Comparison of ENCODE assay signal across 14 mouse cellular contexts in the genomic region with DNA sequence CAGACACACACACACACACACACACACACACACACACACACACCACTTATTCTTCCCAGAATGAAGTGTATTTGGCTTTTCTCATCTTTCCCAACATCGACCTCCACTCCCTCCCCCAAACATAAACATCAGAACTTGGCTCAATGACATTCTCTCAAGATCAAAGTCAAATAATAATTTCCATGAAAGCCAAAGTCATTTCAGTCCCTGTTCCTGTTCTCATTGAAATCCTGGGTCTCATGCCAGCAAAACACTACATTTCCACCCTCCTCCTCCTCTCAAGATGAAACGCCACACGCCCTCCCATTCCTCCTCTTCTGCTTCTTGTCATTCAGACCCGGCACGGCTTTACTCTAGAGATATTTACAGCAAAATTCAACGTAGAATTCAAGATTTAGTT.
DNase-seq lines count a peak whose midpoint lies in the region; ATAC-seq and TF ChIP-seq lines count a peak whose summit lies in the region.
"Had no signal": no experiment of that assay in that cellular context is flagged by ENCODE, and none has a peak within 500 bp of the region (broad histone marks: within the 10 kb centered on the region; RNA-seq: fewer than 3 reads in every experiment).

No protein-coding gene starts in this region.

- no peaks in the 10 kb centered on the region for H3K36me3 ChIP-seq in hindbrain, postnatal 0 days (ENCODE audit: insufficient read depth, low read length)
- H3K36me3 ChIP-seq in hindbrain, embryonic 13.5 days, result no peaks in the 10 kb centered on the region
- H3K36me3 ChIP-seq in midbrain, embryonic 14.5 days (ENCODE audit: control insufficient read depth, insufficient read depth, low read length), result no peaks in the 10 kb centered on the region
- H3K36me3 ChIP-seq in midbrain, embryonic 16.5 days (ENCODE audit: control insufficient read depth, insufficient read depth, low read length), result no peaks in the 10 kb centered on the region
- no peaks in the 10 kb centered on the region for H3K36me3 ChIP-seq in lung, embryonic 14.5 days (ENCODE audit: insufficient read depth)
- no peaks in the 10 kb centered on the region for H3K36me3 ChIP-seq in stomach, embryonic 16.5 days (ENCODE audit: control insufficient read depth, insufficient read depth, low read length)

- 40% methylated on average over 6 of the region's 6 CpGs for WGBS in hindbrain, postnatal 0 days
- WGBS in hindbrain, embryonic 13.5 days, result 64% methylated on average over 6 of the region's 6 CpGs
- WGBS in midbrain, embryonic 14.5 days, result 37% methylated on average over 6 of the region's 6 CpGs
- 54% methylated on average over 6 of the region's 6 CpGs for WGBS in midbrain, embryonic 16.5 days
- 5% methylated on average over 6 of the region's 6 CpGs for WGBS in lung, embryonic 14.5 days
- WGBS in stomach, embryonic 16.5 days, result 14% methylated on average over 6 of the region's 6 CpGs

- no peak overlapping the region for H3K4me2 ChIP-seq in hindbrain, postnatal 0 days (ENCODE audit: low read depth, low read length)
- H3K4me2 ChIP-seq in hindbrain, embryonic 13.5 days, result no peak overlapping the region
- H3K4me2 ChIP-seq in midbrain, embryonic 14.5 days (ENCODE audit: low read length), result no peak overlapping the region
- H3K4me2 ChIP-seq in midbrain, embryonic 16.5 days (ENCODE audit: low read length), result no peak overlapping the region
- peak overlapping the region; percentile 36 for H3K4me2 ChIP-seq in lung, embryonic 14.5 days
- H3K4me2 ChIP-seq in stomach, embryonic 16.5 days (ENCODE audit: low read depth, low read length), result 0 out of 2 replicates have a peak overlapping the region, but pooled peaks have one; percentile 25

- ATAC-seq in hindbrain, postnatal 0 days, result no peak
- no peak for ATAC-seq in hindbrain, embryonic 13.5 days (ENCODE audit: low FRiP score)
- no peak for ATAC-seq in midbrain, embryonic 14.5 days (ENCODE audit: low FRiP score, low TSS enrichment)
- no peak for ATAC-seq in midbrain, embryonic 16.5 days
- ATAC-seq in lung, embryonic 14.5 days (ENCODE audit: insufficient read depth), result peak; percentile 81
- ATAC-seq in stomach, embryonic 16.5 days (ENCODE audit: insufficient read depth, low FRiP score), result no peak; the same call in 1 of the 2 replicates
- no peak for ATAC-seq in erythroid progenitor cell, adult 5-6 weeks (replicated peaks; ENCODE audit: low FRiP score, poor library complexity, severe bottlenecking)
- ATAC-seq: Patski had no signal

- no peaks in the 10 kb centered on the region for H3K9me3 ChIP-seq in hindbrain, postnatal 0 days (ENCODE audit: low read length)
- H3K9me3 ChIP-seq in hindbrain, embryonic 13.5 days, result no peaks in the 10 kb centered on the region
- H3K9me3 ChIP-seq in midbrain, embryonic 14.5 days (ENCODE audit: control insufficient read depth, low read length), result no peaks in the 10 kb centered on the region
- H3K9me3 ChIP-seq in midbrain, embryonic 16.5 days (replicated peaks; ENCODE audit: control insufficient read depth, low read length, poor library complexity, severe bottlenecking), result no peaks in the 10 kb centered on the region
- H3K9me3 ChIP-seq in lung, embryonic 14.5 days (ENCODE audit: low read depth, low read length), result no peaks in the 10 kb centered on the region
- H3K9me3 ChIP-seq in stomach, embryonic 16.5 days (replicated peaks; ENCODE audit: control insufficient read depth, low read length), result no peaks in the 10 kb centered on the region

- H3K27ac ChIP-seq in hindbrain, postnatal 0 days, result no peak overlapping the region
- H3K27ac ChIP-seq in hindbrain, embryonic 13.5 days, result no peak overlapping the region
- H3K27ac ChIP-seq in midbrain, embryonic 14.5 days (replicated peaks; ENCODE audit: low read depth, low read length), result no peak overlapping the region
- H3K27ac ChIP-seq in midbrain, embryonic 16.5 days (ENCODE audit: low read length), result no peak overlapping the region
- H3K27ac ChIP-seq in lung, embryonic 14.5 days (ENCODE audit: low read depth), result peak overlapping the region; percentile 30; the same call in 1 of the 2 replicates
- H3K27ac ChIP-seq in stomach, embryonic 16.5 days (ENCODE audit: low read length), result no peak overlapping the region

- no peak overlapping the region for H3K9ac ChIP-seq in hindbrain, postnatal 0 days (replicated peaks; ENCODE audit: low read length)
- H3K9ac ChIP-seq in hindbrain, embryonic 13.5 days, result no peak overlapping the region
- H3K9ac ChIP-seq in midbrain, embryonic 14.5 days (replicated peaks; ENCODE audit: low read length), result no peak overlapping the region
- H3K9ac ChIP-seq in midbrain, embryonic 16.5 days (ENCODE audit: low read depth, low read length), result no peak overlapping the region
- H3K9ac ChIP-seq in lung, embryonic 14.5 days, result no peak overlapping the region
- no peak overlapping the region for H3K9ac ChIP-seq in stomach, embryonic 16.5 days (ENCODE audit: low read length)

- no peaks in the 10 kb centered on the region for H3K4me1 ChIP-seq in hindbrain, postnatal 0 days (ENCODE audit: insufficient read depth, low read length)
- H3K4me1 ChIP-seq in hindbrain, embryonic 13.5 days (replicated peaks), result peaks cover 11% of the 10 kb centered on the region
- H3K4me1 ChIP-seq in midbrain, embryonic 14.5 days (ENCODE audit: control insufficient read depth, insufficient read depth, low read length), result peaks cover 7% of the 10 kb centered on the region
- peaks cover 13% of the 10 kb centered on the region for H3K4me1 ChIP-seq in midbrain, embryonic 16.5 days (ENCODE audit: control insufficient read depth, insufficient read depth, low read length)
- peaks cover 8% of the 10 kb centered on the region; the same call in 1 of the 2 replicates for H3K4me1 ChIP-seq in lung, embryonic 14.5 days (ENCODE audit: insufficient read depth)
- 0 out of 2 replicates have a peak, but pooled peaks cover 3% of the 10 kb centered on the region for H3K4me1 ChIP-seq in stomach, embryonic 16.5 days (ENCODE audit: control insufficient read depth, insufficient read depth, low read length)

- H3K4me3 ChIP-seq in hindbrain, postnatal 0 days (ENCODE audit: low read length), result no peak overlapping the region
- H3K4me3 ChIP-seq in hindbrain, embryonic 13.5 days, result no peak overlapping the region
- no peak overlapping the region for H3K4me3 ChIP-seq in midbrain, embryonic 14.5 days (replicated peaks; ENCODE audit: low read depth, low read length)
- no peak overlapping the region for H3K4me3 ChIP-seq in midbrain, embryonic 16.5 days (ENCODE audit: low read depth, low read length)
- no peak overlapping the region for H3K4me3 ChIP-seq in lung, embryonic 14.5 days (ENCODE audit: low read depth, low read length)
- 0 out of 2 replicates have a peak overlapping the region, but pooled peaks have one; percentile 4 for H3K4me3 ChIP-seq in stomach, embryonic 16.5 days (replicated peaks; ENCODE audit: low read length)

- H3K27me3 ChIP-seq in hindbrain, postnatal 0 days (ENCODE audit: insufficient read depth, low read length), result no peaks in the 10 kb centered on the region
- no peaks in the 10 kb centered on the region for H3K27me3 ChIP-seq in hindbrain, embryonic 13.5 days
- H3K27me3 ChIP-seq in midbrain, embryonic 14.5 days (ENCODE audit: control insufficient read depth, insufficient read depth, low read length), result no peaks in the 10 kb centered on the region
- no peaks in the 10 kb centered on the region for H3K27me3 ChIP-seq in midbrain, embryonic 16.5 days (ENCODE audit: control insufficient read depth, insufficient read depth, low read depth, low read length)
- H3K27me3 ChIP-seq in lung, embryonic 14.5 days (ENCODE audit: insufficient read depth, low read length), result no peaks in the 10 kb centered on the region
- H3K27me3 ChIP-seq in stomach, embryonic 16.5 days (ENCODE audit: control insufficient read depth, insufficient read depth, low read length), result no peaks in the 10 kb centered on the region
- H3K27me3 ChIP-seq: Patski had no signal

- peak; percentile 16 for DNase-seq in hindbrain, postnatal 0 days (ENCODE audit: low spot score)
- peak; percentile 19 for DNase-seq in midbrain, embryonic 14.5 days
- DNase-seq in lung, embryonic 14.5 days, result peak; percentile 92
- no peak for DNase-seq in frontal cortex, postnatal 14 days (ENCODE audit: low spot score in 2 of 2)
- DNase-seq: adrenal gland, adult 2 months; cerebellum, postnatal 25 days; heart, postnatal 36 days; retina, postnatal 1 day; spleen, adult 18-20 months had no signal

- TF ChIP-seq CTCF in hindbrain, postnatal 0 days (IDR thresholded peaks at IDR 0.05; ENCODE audit: low read depth), result no peak
- no peak for TF ChIP-seq CTCF in lung, embryonic 14.5 days (IDR thresholded peaks at IDR 0.05; ENCODE audit: low read depth)

Comparison
In these comparisons a context has a peak if more than half of its experiments do, and no peak if none do; other contexts are left out.
1. DNase-seq: peak in hindbrain, postnatal 0 days (single experiment), midbrain, embryonic 14.5 days (single experiment) and lung, embryonic 14.5 days (single experiment); none in frontal cortex, postnatal 14 days (0 of 2).
2. H3K4me2 ChIP-seq: peak in lung, embryonic 14.5 days (single experiment) and stomach, embryonic 16.5 days (single experiment); none in hindbrain, postnatal 0 days (single experiment), hindbrain, embryonic 13.5 days (single experiment), midbrain, embryonic 14.5 days (single experiment) and midbrain, embryonic 16.5 days (single experiment).